Mouse (Mus musculus) C2C12 (cell line): ENCODE measurements at regions not wholly inside any gene's neighbourhood (a gene's known extent, or its start where the extent isn't known, plus 50 kb on each side); places are given as distances from the start of the nearest gene placed in this dataset.

Source experiments
- CTCF ChIP-seq: IDR thresholded peaks from one replicate; pipeline ENCODE4 v1.5.1; 2011; ENCODE audit not compliant: control insufficient read depth, insufficient read depth, insufficient read length
- FOSL1 ChIP-seq: IDR thresholded peaks from one replicate; pipeline ENCODE4 v1.8.0; 2011; ENCODE audit warnings: mild to moderate bottlenecking, low read length; ENCODE audit not compliant: poor library complexity, insufficient read depth, severe bottlenecking
- MAX ChIP-seq: IDR thresholded peaks from one replicate; pipeline ENCODE4 v1.6.1; 2011; ENCODE audit warnings: mild to moderate bottlenecking, control low read depth
- MYOD1 ChIP-seq: IDR thresholded peaks from one replicate; pipeline ENCODE4 v1.6.1; 2011; ENCODE audit warnings: low read depth; ENCODE audit not compliant: control insufficient read depth, insufficient read length
- MYOG ChIP-seq: IDR thresholded peaks from one replicate; pipeline ENCODE4 v1.6.1; 2011; ENCODE audit not compliant: control insufficient read depth, insufficient read length; ENCODE audit errors: extremely low read depth
- USF1 ChIP-seq: IDR thresholded peaks from one replicate; pipeline ENCODE4 v1.6.1; 2011; ENCODE audit warnings: low read depth, mild to moderate bottlenecking, control low read depth, moderate library complexity

DNA sequence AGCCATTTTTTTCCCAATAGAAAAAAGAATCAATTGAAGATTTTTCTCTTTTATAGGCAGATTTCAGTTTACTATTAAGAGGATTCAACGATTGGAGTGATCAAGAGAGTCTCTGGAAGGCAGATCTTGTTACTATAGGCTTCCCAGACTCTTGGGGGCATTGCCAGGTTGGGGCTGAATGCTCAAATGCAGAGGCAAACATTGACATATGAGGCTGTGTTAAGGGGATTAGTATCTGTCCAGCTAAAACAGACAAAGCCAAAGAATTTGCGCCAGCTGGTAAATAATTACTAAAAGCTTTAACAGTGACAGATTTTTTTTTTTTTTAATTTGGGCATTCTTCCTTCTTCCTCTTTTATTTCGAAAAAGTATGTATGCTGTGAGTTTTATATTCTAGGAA lies 745.7 kb upstream of the Adgrl2 start:
- TF ChIP-seq CTCF (no peak), FOSL1 (no peak), USF1 (no peak), MAX (no peak), MYOG (no peak), MYOD1 (no peak)
